Mouse (Mus musculus): ENCODE measurements around the gene Cr2. TPM values are rescaled to one million over a fixed set of nuclear protein-coding genes. Genes with fewer than 3 reads are reported as not detected.

Cr2 gene
- total and polyA plus RNA-seq, 3 experiments: 0.08 TPM; not detected in 2

DNA sequence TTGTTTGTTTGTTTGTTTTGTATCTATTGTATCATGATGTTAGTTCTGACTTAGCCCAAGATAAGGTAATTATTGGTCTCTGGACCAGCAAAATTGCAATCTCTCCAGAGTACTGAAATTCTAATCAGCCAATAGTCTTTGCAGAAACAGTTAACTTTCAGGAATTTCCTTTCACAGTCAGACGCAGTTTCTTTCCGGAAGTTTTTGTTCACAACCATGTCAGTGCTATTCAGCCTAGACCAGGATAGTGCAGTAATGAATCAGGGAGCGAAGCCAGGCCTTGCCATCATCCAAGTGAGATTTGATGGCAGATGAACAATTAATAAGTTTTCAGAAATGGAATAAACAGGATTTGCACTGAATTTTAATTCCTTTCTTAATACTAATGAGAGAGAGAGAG, 44.4 kb downstream of the Cr2 start (continued):
- TF ChIP-seq USF2 (IDR thresholded peaks at IDR 0.05; ENCODE audit: borderline replicate concordance in 1 of 2, insufficient read depth in 1 of 2, low read depth in 1 of 2, low read length in 2 of 2): peak in 1 of 2 experiments; percentile 35; a peak in 1 of 4 replicates

DNA sequence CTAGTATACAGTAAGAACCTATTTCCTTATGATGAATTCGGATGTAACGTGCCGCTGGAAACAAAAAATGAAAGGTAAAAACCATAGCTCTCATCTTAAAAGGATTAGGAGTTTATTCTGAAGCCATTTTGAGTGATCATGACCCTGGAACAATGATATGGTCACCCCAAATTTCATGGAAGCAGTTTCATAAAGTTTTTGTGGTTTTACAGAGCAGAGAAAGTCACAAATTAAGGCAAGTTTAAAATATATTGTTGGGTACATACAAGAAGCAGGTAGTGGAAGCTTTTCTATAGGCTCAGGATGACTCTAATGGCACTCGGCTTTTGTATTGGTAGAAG, 44.9 kb downstream of the Cr2 start:
- Histone ChIP-seq H3K27me3 (ENCODE audit: control insufficient read depth in 1 of 2, insufficient read depth in 2 of 2, low read length in 2 of 2) (no peaks in the 10 kb centered on the region), H3K36me3 (ENCODE audit: control insufficient read depth in 1 of 2, insufficient read depth in 2 of 2, low read length in 2 of 2) (peaks cover 24 to 30% of the 10 kb centered on the region in 2 experiments), H3K4me1 (ENCODE audit: control insufficient read depth in 1 of 2, insufficient read depth in 2 of 2, low read length in 2 of 2) (peaks cover 6% of the 10 kb centered on the region in 2 experiments), H3K27ac (ENCODE audit: control insufficient read depth, low read depth, low read length) (peak overlapping the region; percentile 98), H3K9ac (ENCODE audit: control insufficient read depth, low read depth, low read length, poor library complexity, severe bottlenecking) (peak overlapping the region; percentile 91), H3K9me3 (replicated peaks; ENCODE audit: insufficient read depth, low read length) (no peaks in the 10 kb centered on the region), H3K4me3 (ENCODE audit: control insufficient read depth in 1 of 2, insufficient read depth in 1 of 2, low read depth in 2 of 2, low read length in 2 of 2) (peak overlapping the region; percentile 66 to 90), H3K79me2 (ENCODE audit: control insufficient read depth, insufficient read depth, low read length, poor library complexity) (peaks cover 13% of the 10 kb centered on the region)
- no peak for DNase-seq (ENCODE audit: low read depth, low spot score)
- TF ChIP-seq POLR2A (IDR thresholded peaks at IDR 0.05; ENCODE audit: control insufficient read depth in 1 of 2, insufficient read depth in 1 of 2, low read depth in 1 of 2, low read length in 2 of 2, poor library complexity in 1 of 2) (no peak), CHD2 (IDR thresholded peaks at IDR 0.05; ENCODE audit: low read length) (no peak), EP300 (IDR thresholded peaks at IDR 0.05; ENCODE audit: low read depth in 1 of 2, low read length in 2 of 2) (peak; percentile 3 to 67; a peak in 3 of 4 replicates), MXI1 (IDR thresholded peaks at IDR 0.05; ENCODE audit: low read depth, low read length) (no peak; the same call in 1 of the 2 replicates), MAFK (IDR thresholded peaks at IDR 0.05; ENCODE audit: borderline replicate concordance, low read depth, low read length) (no peak), USF2 (IDR thresholded peaks at IDR 0.05; ENCODE audit: borderline replicate concordance in 1 of 2, insufficient read depth in 1 of 2, low read depth in 1 of 2, low read length in 2 of 2) (no peak), TBP (IDR thresholded peaks at IDR 0.05; ENCODE audit: low read depth, low read length) (no peak), ZKSCAN1 (IDR thresholded peaks at IDR 0.05; ENCODE audit: low read depth, low read length) (no peak), POLR2AphosphoS2 (IDR thresholded peaks at IDR 0.05; ENCODE audit: low read length) (0 out of 2 replicates have a peak, but pooled peaks have one; percentile 84), UBTF (IDR thresholded peaks at IDR 0.05; ENCODE audit: borderline replicate concordance, insufficient read depth, low read depth, low read length) (no peak), E2F4 (IDR thresholded peaks at IDR 0.05; ENCODE audit: borderline replicate concordance, low read depth, low read length) (no peak), USF1 (IDR thresholded peaks at IDR 0.05; ENCODE audit: low read depth, low read length) (no peak), RAD21 (IDR thresholded peaks at IDR 0.05; ENCODE audit: low read depth, low read length) (no peak), ZNF384 (IDR thresholded peaks at IDR 0.05; ENCODE audit: low read depth, low read length) (no peak), GABPA (IDR thresholded peaks at IDR 0.05; ENCODE audit: low read depth, low read length) (no peak), SIN3A (IDR thresholded peaks at IDR 0.05; ENCODE audit: low read length) (peak; percentile 83), RCOR1 (IDR thresholded peaks at IDR 0.05; ENCODE audit: low read depth, low read length) (no peak), BHLHE40 (IDR thresholded peaks at IDR 0.05; ENCODE audit: borderline replicate concordance, low read depth, low read length) (peak; percentile 57), ZC3H11A (IDR thresholded peaks at IDR 0.05; ENCODE audit: low read depth, low read length) (no peak), ELF1 (IDR thresholded peaks at IDR 0.05; ENCODE audit: low read depth, low read length) (no peak), POLR2AphosphoS5 (IDR thresholded peaks at IDR 0.05; ENCODE audit: borderline replicate concordance, low read depth, low read length) (no peak; the same call in 1 of the 2 replicates), KAT2A (conservative IDR thresholded peaks at IDR 0.05; ENCODE audit: low read depth, low read length) (no peak), GATA1 (IDR thresholded peaks at IDR 0.05; ENCODE audit: low read depth, low read length) (no peak), TAL1 (IDR thresholded peaks at IDR 0.05; ENCODE audit: low read length) (no peak), CHD1 (IDR thresholded peaks at IDR 0.05; ENCODE audit: low read depth, low read length) (peak; percentile 89; the same call in 1 of the 2 replicates), MAX (IDR thresholded peaks at IDR 0.05; ENCODE audit: low read length) (no peak)

Measured in MEL (cell line).